Mouse (Mus musculus): ENCODE data around the gene Gm21663. TPM values are rescaled to one million over a fixed set of nuclear protein-coding genes. Genes with fewer than 3 reads are reported as not detected.

Gm21663 gene
- not detected for polyA plus RNA-seq (2014; fragmentation: Illumina TruSeq; extraction: RNeasy Lipid Tissue Mini Kit (QIAGEN cat#74804); ENCODE audit: low read depth, low replicate concordance)

GRCm38 (mm10) chr5:25942281-25942680, at the start of gene Gm21663:
Gm21663 (minus strand) TSS chr5:25942381.

GRCm38 (mm10) chr5:25988550-25988949, 46.4 kb upstream of the Gm21663 start, which contains the start of gene Gm21698:
Gm21698 (minus strand) TSS chr5:25988650.

GRCm38 (mm10) chr5:25972563-25972962, 30.4 kb upstream of the Gm21663 start, which contains the start of gene Gm21680:
Gm21680 (minus strand) TSS chr5:25972663.

GRCm38 (mm10) chr5:25954317-25954716, 12.1 kb upstream of the Gm21663 start, which contains the start of gene Gm21671:
Gm21671 (minus strand) TSS chr5:25954417.

Other genes starting within 250 kb of the Gm21663 start
- gene Xrcc2, start 236.6 kb downstream of the Gm21663 start, polyA plus RNA-seq (2014; fragmentation: Illumina TruSeq; extraction: RNeasy Lipid Tissue Mini Kit (QIAGEN cat#74804); ENCODE audit: low read depth, low replicate concordance), result 5.9 TPM
- 57.0 TPM for gene Actr3b, start 182.4 kb downstream of the Gm21663 start, polyA plus RNA-seq (2014; fragmentation: Illumina TruSeq; extraction: RNeasy Lipid Tissue Mini Kit (QIAGEN cat#74804); ENCODE audit: low read depth, low replicate concordance)
- not detected for gene Gm21671, start 12.0 kb upstream of the Gm21663 start, polyA plus RNA-seq (2014; fragmentation: Illumina TruSeq; extraction: RNeasy Lipid Tissue Mini Kit (QIAGEN cat#74804); ENCODE audit: low read depth, low replicate concordance)
- gene Gm21680, start 30.3 kb upstream of the Gm21663 start, polyA plus RNA-seq (2014; fragmentation: Illumina TruSeq; extraction: RNeasy Lipid Tissue Mini Kit (QIAGEN cat#74804); ENCODE audit: low read depth, low replicate concordance), result not detected
- gene Gm21698, start 46.3 kb upstream of the Gm21663 start, polyA plus RNA-seq (2014; fragmentation: Illumina TruSeq; extraction: RNeasy Lipid Tissue Mini Kit (QIAGEN cat#74804); ENCODE audit: low read depth, low replicate concordance), result not detected
- gene Gm1979, start 62.4 kb upstream of the Gm21663 start, polyA plus RNA-seq (2014; fragmentation: Illumina TruSeq; extraction: RNeasy Lipid Tissue Mini Kit (QIAGEN cat#74804); ENCODE audit: low read depth, low replicate concordance), result not detected
- not detected for gene Gm5862, start 80.5 kb upstream of the Gm21663 start, polyA plus RNA-seq (2014; fragmentation: Illumina TruSeq; extraction: RNeasy Lipid Tissue Mini Kit (QIAGEN cat#74804); ENCODE audit: low read depth, low replicate concordance)
- gene Speer4a, start 97.2 kb upstream of the Gm21663 start, polyA plus RNA-seq (2014; fragmentation: Illumina TruSeq; extraction: RNeasy Lipid Tissue Mini Kit (QIAGEN cat#74804); ENCODE audit: low read depth, low replicate concordance), result not detected
- not detected for gene Gm7347, start 116.2 kb upstream of the Gm21663 start, polyA plus RNA-seq (2014; fragmentation: Illumina TruSeq; extraction: RNeasy Lipid Tissue Mini Kit (QIAGEN cat#74804); ENCODE audit: low read depth, low replicate concordance)
- gene Gm10471, start 146.9 kb upstream of the Gm21663 start, polyA plus RNA-seq (2014; fragmentation: Illumina TruSeq; extraction: RNeasy Lipid Tissue Mini Kit (QIAGEN cat#74804); ENCODE audit: low read depth, low replicate concordance), result not detected
- not detected for gene 5031410I06Rik, start 163.0 kb upstream of the Gm21663 start, polyA plus RNA-seq (2014; fragmentation: Illumina TruSeq; extraction: RNeasy Lipid Tissue Mini Kit (QIAGEN cat#74804); ENCODE audit: low read depth, low replicate concordance)
- not detected for gene Gm10220, start 179.0 kb upstream of the Gm21663 start, polyA plus RNA-seq (2014; fragmentation: Illumina TruSeq; extraction: RNeasy Lipid Tissue Mini Kit (QIAGEN cat#74804); ENCODE audit: low read depth, low replicate concordance)

Data from heart, adult 10 weeks (tissue).